ENCODE assay signal across 8 mouse cellular contexts in the genomic region with DNA sequence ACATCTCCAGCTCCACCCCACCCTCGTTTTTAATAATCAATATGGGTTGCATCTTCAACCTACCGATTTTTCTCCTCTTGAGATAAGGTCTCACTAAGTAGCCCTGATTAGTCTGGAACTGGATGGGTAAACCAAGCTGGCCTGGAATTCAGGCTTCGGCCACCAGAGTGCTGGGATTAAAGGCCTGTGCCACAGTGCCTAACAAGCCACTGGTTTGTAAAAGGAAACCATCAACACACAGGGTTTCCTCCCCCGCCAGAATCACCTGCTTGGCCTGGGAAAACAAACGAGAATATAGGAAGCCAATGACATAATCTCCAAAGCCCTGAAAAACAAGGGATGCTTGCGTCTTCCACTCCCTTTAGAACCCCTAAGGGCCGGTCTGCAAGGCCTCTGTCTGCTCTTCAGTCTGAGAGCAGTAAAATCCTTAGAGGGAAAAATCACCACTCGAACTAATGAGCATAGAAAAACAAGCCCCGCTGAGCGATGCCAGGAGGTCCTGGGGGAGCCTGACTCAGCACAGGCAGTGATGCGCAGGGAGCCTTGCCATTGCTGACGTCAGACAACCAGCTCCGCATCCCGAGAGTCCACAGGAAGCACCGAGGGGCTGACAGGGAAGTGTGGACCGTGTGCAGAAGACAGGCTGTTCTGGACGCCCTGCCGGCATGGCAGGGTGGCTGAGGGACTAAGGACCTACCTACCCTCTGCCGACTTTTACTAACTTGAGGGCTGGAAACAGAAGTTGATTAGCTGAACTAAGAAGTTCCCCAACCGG. TPM values are rescaled to one million over a fixed set of nuclear protein-coding genes. Genes with fewer than 3 reads are reported as not detected.
DNase-seq lines count a peak whose midpoint lies in the region; ATAC-seq and TF ChIP-seq lines count a peak whose summit lies in the region.

No protein-coding gene starts in this region.

- DNase-seq in G1E (ENCODE audit: low spot score) = no peak
- no peak for DNase-seq in forebrain, embryonic 10.5 days (ENCODE audit: extremely low spot score, low spot score)
- peak; percentile 83 for DNase-seq in heart, postnatal 0 days (ENCODE audit: low spot score)
- DNase-seq in kidney, postnatal 14 days = peak; percentile 85
- DNase-seq in T-cell, adult 2 months (ENCODE audit: low spot score) = no peak

- peaks cover 38% of the 10 kb centered on the region for H3K36me3 ChIP-seq in G1E (replicated peaks)
- no peaks in the 10 kb centered on the region for H3K36me3 ChIP-seq in forebrain, embryonic 10.5 days (replicated peaks)
- H3K36me3 ChIP-seq in heart, postnatal 0 days (replicated peaks; ENCODE audit: control insufficient read depth, insufficient read depth, low read length) = no peaks in the 10 kb centered on the region
- peaks cover 5% of the 10 kb centered on the region; the same call in 1 of the 2 replicates for H3K36me3 ChIP-seq in liver, embryonic 16.5 days (ENCODE audit: control insufficient read depth, insufficient read depth)
- no peaks in the 10 kb centered on the region for H3K36me3 ChIP-seq in neural tube, embryonic 15.5 days

- peak overlapping the region; percentile 32 for H3K4me2 ChIP-seq in heart, postnatal 0 days (ENCODE audit: low read depth, low read length)
- peak overlapping the region; percentile 30 for H3K4me2 ChIP-seq in liver, embryonic 16.5 days (ENCODE audit: low read depth, low read length)
- H3K4me2 ChIP-seq in neural tube, embryonic 15.5 days = peak overlapping the region; percentile 43

- WGBS in forebrain, embryonic 10.5 days = 18% methylated on average over 20 of the region's 20 CpGs
- 19% methylated on average over 20 of the region's 20 CpGs for WGBS in heart, postnatal 0 days
- 22% methylated on average over 20 of the region's 20 CpGs for WGBS in liver, embryonic 16.5 days (ENCODE audit: insufficient replicate concordance)
- WGBS in neural tube, embryonic 15.5 days = 13% methylated on average over 20 of the region's 20 CpGs

- no peak overlapping the region for H3K9ac ChIP-seq in heart, postnatal 0 days (replicated peaks; ENCODE audit: low read depth, low read length)
- H3K9ac ChIP-seq in liver, embryonic 16.5 days (ENCODE audit: low read depth, low read length) = no peak overlapping the region
- H3K9ac ChIP-seq in neural tube, embryonic 15.5 days (replicated peaks) = peak overlapping the region; percentile 10; the same call in 1 of the 2 replicates

- TF ChIP-seq CTCF in G1E (IDR thresholded peaks at IDR 0.05; ENCODE audit: low read depth, low read length) = no peak
- peak; percentile 17; the same call in 1 of the 2 replicates for TF ChIP-seq CTCF in bone marrow macrophage, adult 2 months (IDR thresholded peaks at IDR 0.05; ENCODE audit: low read depth, low read length)
- TF ChIP-seq CTCF in heart, postnatal 0 days (IDR thresholded peaks at IDR 0.05; ENCODE audit: low read depth) = no peak

- TF ChIP-seq POLR2A in bone marrow macrophage, adult 2 months (IDR thresholded peaks at IDR 0.05; ENCODE audit: borderline replicate concordance, low read depth, low read length) = no peak

- H3K27ac ChIP-seq in bone marrow macrophage, adult 2 months (ENCODE audit: insufficient read depth, low read depth, low read length) = peak overlapping the region; percentile 20
- H3K27ac ChIP-seq in forebrain, embryonic 10.5 days = peak overlapping the region; percentile 37; the same call in 1 of the 2 replicates
- H3K27ac ChIP-seq in heart, postnatal 0 days (ENCODE audit: low read depth) = peak overlapping the region; percentile 69
- H3K27ac ChIP-seq in liver, embryonic 16.5 days (ENCODE audit: low read length) = peak overlapping the region; percentile 45; the same call in 1 of the 2 replicates
- H3K27ac ChIP-seq in neural tube, embryonic 15.5 days (replicated peaks) = no peak overlapping the region

- no peak for ATAC-seq in G1E (ENCODE audit: extremely low read depth, insufficient number of reproducible peaks, low FRiP score, poor library complexity, severe bottlenecking)
- ATAC-seq in heart, postnatal 0 days (ENCODE audit: insufficient read depth, low read depth) = peak; percentile 82
- peak; percentile 3; the same call in 1 of the 2 replicates for ATAC-seq in liver, embryonic 16.5 days (ENCODE audit: low read depth)
- ATAC-seq in neural tube, embryonic 15.5 days (ENCODE audit: low FRiP score) = peak; percentile 67

- H3K4me3 ChIP-seq in G1E (ENCODE audit: low read depth, low read length) = peak overlapping the region; percentile 22; the same call in 1 of the 2 replicates
- peak overlapping the region; percentile 35 for H3K4me3 ChIP-seq in bone marrow macrophage, adult 2 months (ENCODE audit: insufficient read depth, low read length)
- H3K4me3 ChIP-seq in forebrain, embryonic 10.5 days = peak overlapping the region; percentile 26; the same call in 1 of the 2 replicates
- no peak overlapping the region for H3K4me3 ChIP-seq in heart, postnatal 0 days (ENCODE audit: low read depth, low read length)
- H3K4me3 ChIP-seq in liver, embryonic 16.5 days (ENCODE audit: low read depth, low read length) = no peak overlapping the region
- no peak overlapping the region for H3K4me3 ChIP-seq in neural tube, embryonic 15.5 days (replicated peaks)

- no peak for TF ChIP-seq EP300 in heart, postnatal 0 days (IDR thresholded peaks at IDR 0.05; ENCODE audit: low read depth)

- no peaks in the 10 kb centered on the region for H3K9me3 ChIP-seq in G1E (replicated peaks)
- H3K9me3 ChIP-seq in forebrain, embryonic 10.5 days = no peaks in the 10 kb centered on the region
- no peaks in the 10 kb centered on the region for H3K9me3 ChIP-seq in heart, postnatal 0 days (replicated peaks; ENCODE audit: control insufficient read depth, low read length)
- H3K9me3 ChIP-seq in liver, embryonic 16.5 days (replicated peaks; ENCODE audit: control insufficient read depth, low read length) = no peaks in the 10 kb centered on the region
- no peaks in the 10 kb centered on the region for H3K9me3 ChIP-seq in neural tube, embryonic 15.5 days (replicated peaks)

- no peaks in the 10 kb centered on the region for H3K27me3 ChIP-seq in G1E (ENCODE audit: insufficient read depth, low read length)
- H3K27me3 ChIP-seq in forebrain, embryonic 10.5 days (ENCODE audit: poor library complexity, severe bottlenecking) = peaks cover 8% of the 10 kb centered on the region
- no peaks in the 10 kb centered on the region for H3K27me3 ChIP-seq in heart, postnatal 0 days (ENCODE audit: control insufficient read depth, insufficient read depth, low read length)
- no peaks in the 10 kb centered on the region for H3K27me3 ChIP-seq in liver, embryonic 16.5 days (ENCODE audit: control insufficient read depth, insufficient read depth, low read depth, low read length)
- no peaks in the 10 kb centered on the region for H3K27me3 ChIP-seq in neural tube, embryonic 15.5 days (replicated peaks)

- peaks cover 78% of the 10 kb centered on the region for H3K4me1 ChIP-seq in G1E (ENCODE audit: insufficient read depth, low read depth, low read length)
- peaks cover 63% of the 10 kb centered on the region for H3K4me1 ChIP-seq in bone marrow macrophage, adult 2 months (ENCODE audit: control insufficient read depth, insufficient read depth, low read length)
- peaks cover 21% of the 10 kb centered on the region for H3K4me1 ChIP-seq in forebrain, embryonic 10.5 days
- peaks cover 32% of the 10 kb centered on the region for H3K4me1 ChIP-seq in heart, postnatal 0 days (ENCODE audit: control insufficient read depth, insufficient read depth)
- H3K4me1 ChIP-seq in liver, embryonic 16.5 days (ENCODE audit: control insufficient read depth, low read depth, low read length) = peaks cover 71% of the 10 kb centered on the region
- peaks cover 17% of the 10 kb centered on the region for H3K4me1 ChIP-seq in neural tube, embryonic 15.5 days

RNA-seq across cellular contexts. Expression of a gene that starts 13.4 kb away (rescaled TPM):
- total RNA-seq in G1E (2014; fragmentation: Nextera tagmentation) (19.4 and 24.1 TPM in 2 replicates), G1E (2017) (126 and 146 TPM in 2 replicates)
- polyA plus RNA-seq in G1E (2012) = 15.8 and 20.2 TPM in 2 replicates
- 70.9 and 82.6 TPM in 2 replicates for polyA plus RNA-seq in bone marrow macrophage, adult 2 months (2012; ENCODE audit: insufficient read depth, insufficient read length, missing spikeins)
- polyA plus RNA-seq in forebrain, embryonic 10.5 days (2016; fragmentation: Nextera tagmentation; extraction: Ambion mirVana) = 6.4 and 6.5 TPM in 2 replicates
- total RNA-seq in heart, postnatal 0 days (2014; rRNA removed; ENCODE audit: low replicate concordance) = 30.8 and 33.3 TPM in 2 replicates
- polyA plus RNA-seq in heart, postnatal 0 days (2015; fragmentation: Nextera tagmentation; extraction: Ambion mirVana) = 15.2 and 16.4 TPM in 2 replicates
- polyA plus RNA-seq in liver, embryonic 16.5 days (2015; fragmentation: Nextera tagmentation; extraction: Ambion mirVana) = 32.2 and 37.0 TPM in 2 replicates
- 16.8 and 19.8 TPM in 2 replicates for polyA plus RNA-seq in neural tube, embryonic 15.5 days (2015; fragmentation: Nextera tagmentation; extraction: Ambion mirVana)

RNA-seq across cellular contexts. Expression of a gene that starts 50.5 kb away (rescaled TPM):
- 3.6 and 4.4 TPM in 2 replicates for total RNA-seq in G1E (2014; fragmentation: Nextera tagmentation)
- total RNA-seq in G1E (2017) = 4.0 and 4.3 TPM in 2 replicates
- 4.6 and 6.2 TPM in 2 replicates for polyA plus RNA-seq in G1E (2012)
- 13.4 and 14.1 TPM in 2 replicates for polyA plus RNA-seq in bone marrow macrophage, adult 2 months (2012; ENCODE audit: insufficient read depth, insufficient read length, missing spikeins)
- polyA plus RNA-seq in forebrain, embryonic 10.5 days (2016; fragmentation: Nextera tagmentation; extraction: Ambion mirVana) = 1.1 TPM in 2 replicates
- 148 and 166 TPM in 2 replicates for total RNA-seq in heart, postnatal 0 days (2014; rRNA removed; ENCODE audit: low replicate concordance)
- polyA plus RNA-seq in heart, postnatal 0 days (2015; fragmentation: Nextera tagmentation; extraction: Ambion mirVana) = 226 and 231 TPM in 2 replicates
- polyA plus RNA-seq in liver, embryonic 16.5 days (2015; fragmentation: Nextera tagmentation; extraction: Ambion mirVana) = 37.0 and 43.7 TPM in 2 replicates
- 3.4 and 5.8 TPM in 2 replicates for polyA plus RNA-seq in neural tube, embryonic 15.5 days (2015; fragmentation: Nextera tagmentation; extraction: Ambion mirVana)

Comparison
In these comparisons a context has a peak if more than half of its experiments do, and no peak if none do; other contexts are left out.
1. DNase-seq: peak in heart, postnatal 0 days (single experiment) and kidney, postnatal 14 days (single experiment); none in G1E (single experiment), forebrain, embryonic 10.5 days (single experiment) and T-cell, adult 2 months (single experiment).
2. H3K4me3 ChIP-seq: peak in G1E (single experiment), bone marrow macrophage, adult 2 months (single experiment) and forebrain, embryonic 10.5 days (single experiment); none in heart, postnatal 0 days (single experiment), liver, embryonic 16.5 days (single experiment) and neural tube, embryonic 15.5 days (single experiment).
3. Peak in every context shown above with its lines, with median percentiles within 50 percentile points of each other: H3K4me2 ChIP-seq.